Mouse (Mus musculus) heart, adult 9 months (tissue): Measurements from ENCODE around the gene C1qc.

Experiments used
- DNase-seq, 2 experiments: peaks; one replicate each; pipeline ENCODE4 v3.0.0; 2022; ENCODE audit warnings: low spot score in 2 of 2

Gene C1qc

GRCm38 (mm10) chr4:136848565-136848964 lies 44.3 kb downstream of the C1qc start:
- no peak for DNase-seq

GRCm38 (mm10) chr4:136847166-136847565 lies 45.7 kb downstream of the C1qc start:
- no peak for DNase-seq

GRCm38 (mm10) chr4:136842802-136843201 lies 50.1 kb downstream of the C1qc start:
- no peak for DNase-seq

GRCm38 (mm10) chr4:136842033-136842432 lies 50.8 kb downstream of the C1qc start:
- DNase-seq: no peak

- peak; percentile 45 to 65 for DNase-seq
Observed at GRCm38 (mm10) chr4:136841056-136841455, 51.8 kb downstream of the C1qc start.
